Mouse (Mus musculus): ENCODE measurements around the gene Psapl1. TPM values are rescaled to one million over a fixed set of nuclear protein-coding genes. Genes with fewer than 3 reads are reported as not detected.
"Not testable (repeated sequence)": the region's sequence is repeated elsewhere in the genome, so short reads cannot be mapped to it uniquely, and the experiment has no call there.

Psapl1 gene
- polyA plus RNA-seq, 1 experiment = 0.16 TPM

DNA sequence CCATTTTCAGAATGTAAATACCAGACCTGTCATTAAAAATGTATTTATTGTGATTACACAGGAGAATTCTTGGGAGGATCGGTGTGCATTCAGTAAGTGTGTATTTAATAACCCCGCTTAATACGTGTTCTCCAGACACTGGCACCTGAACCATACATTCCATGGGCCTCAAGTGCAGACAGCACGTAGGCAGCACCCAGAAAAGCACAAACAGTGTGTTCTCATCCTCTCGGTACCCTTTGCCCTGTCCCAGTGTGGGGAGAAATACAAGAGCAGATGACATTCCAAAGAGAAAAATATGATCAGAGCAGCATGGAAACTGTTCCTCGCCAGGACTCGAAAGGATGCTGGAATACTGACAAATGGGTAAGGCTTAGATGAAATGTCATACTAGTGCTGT is 22.0 kb downstream of the Psapl1 start:
- H3K4me1 ChIP-seq (ENCODE audit: control insufficient read depth, insufficient read depth, insufficient read length, low read length) = no peaks in the 10 kb centered on the region
- H3K4me3 ChIP-seq (ENCODE audit: low read depth, low read length) = no peak overlapping the region
- WGBS = 82% methylated on average over 7 of the region's 7 CpGs
- no peaks in the 10 kb centered on the region for H3K27me3 ChIP-seq (ENCODE audit: control insufficient read depth, insufficient read depth, low read length)
- peak overlapping the region; percentile 34; the same call in 1 of the 2 replicates for H3K27ac ChIP-seq (ENCODE audit: insufficient read depth, low read depth, low read length)
- no peak for TF ChIP-seq CTCF (IDR thresholded peaks at IDR 0.05; ENCODE audit: extremely low read depth, insufficient read length, insufficient replicate concordance, low read depth, low read length)
- no peaks in the 10 kb centered on the region for H3K36me3 ChIP-seq (ENCODE audit: control insufficient read depth, insufficient read depth, low read length)

DNA sequence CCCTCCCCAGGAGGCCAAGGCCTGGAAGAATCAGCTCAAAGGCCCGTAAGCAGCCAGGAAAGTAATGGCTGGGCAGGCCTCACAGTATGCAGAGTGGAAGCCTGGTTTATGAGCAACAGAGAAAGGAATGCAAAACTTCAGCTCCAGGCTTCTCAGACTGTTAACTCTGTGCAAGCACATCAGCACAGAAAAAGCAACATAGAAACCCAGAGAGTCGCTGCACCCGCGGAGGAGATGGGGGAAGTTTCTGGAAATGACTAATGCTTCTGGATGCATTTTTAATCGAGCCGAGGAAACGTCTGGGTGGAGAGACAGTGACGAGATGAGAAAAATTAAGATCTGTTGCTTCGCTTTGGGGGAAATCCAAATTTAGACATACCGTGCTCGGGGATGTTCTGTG is 22.5 kb downstream of the Psapl1 start:
- TF ChIP-seq CTCF (IDR thresholded peaks at IDR 0.05; ENCODE audit: extremely low read depth, insufficient read length, insufficient replicate concordance, low read depth, low read length) (no peak), POLR2A (IDR thresholded peaks at IDR 0.05; ENCODE audit: low read depth, low read length) (no peak)
- no peaks in the 10 kb centered on the region for H3K27me3 ChIP-seq (ENCODE audit: control insufficient read depth, insufficient read depth, low read length)
- H3K36me3 ChIP-seq (ENCODE audit: control insufficient read depth, insufficient read depth, low read length) = no peaks in the 10 kb centered on the region
- 70% methylated on average over 11 of the region's 11 CpGs for WGBS
- H3K4me1 ChIP-seq (ENCODE audit: control insufficient read depth, insufficient read depth, insufficient read length, low read length) = no peaks in the 10 kb centered on the region
- H3K4me3 ChIP-seq (ENCODE audit: low read depth, low read length) = no peak overlapping the region
- peak overlapping the region; percentile 34; the same call in 1 of the 2 replicates for H3K27ac ChIP-seq (ENCODE audit: insufficient read depth, low read depth, low read length)

DNA sequence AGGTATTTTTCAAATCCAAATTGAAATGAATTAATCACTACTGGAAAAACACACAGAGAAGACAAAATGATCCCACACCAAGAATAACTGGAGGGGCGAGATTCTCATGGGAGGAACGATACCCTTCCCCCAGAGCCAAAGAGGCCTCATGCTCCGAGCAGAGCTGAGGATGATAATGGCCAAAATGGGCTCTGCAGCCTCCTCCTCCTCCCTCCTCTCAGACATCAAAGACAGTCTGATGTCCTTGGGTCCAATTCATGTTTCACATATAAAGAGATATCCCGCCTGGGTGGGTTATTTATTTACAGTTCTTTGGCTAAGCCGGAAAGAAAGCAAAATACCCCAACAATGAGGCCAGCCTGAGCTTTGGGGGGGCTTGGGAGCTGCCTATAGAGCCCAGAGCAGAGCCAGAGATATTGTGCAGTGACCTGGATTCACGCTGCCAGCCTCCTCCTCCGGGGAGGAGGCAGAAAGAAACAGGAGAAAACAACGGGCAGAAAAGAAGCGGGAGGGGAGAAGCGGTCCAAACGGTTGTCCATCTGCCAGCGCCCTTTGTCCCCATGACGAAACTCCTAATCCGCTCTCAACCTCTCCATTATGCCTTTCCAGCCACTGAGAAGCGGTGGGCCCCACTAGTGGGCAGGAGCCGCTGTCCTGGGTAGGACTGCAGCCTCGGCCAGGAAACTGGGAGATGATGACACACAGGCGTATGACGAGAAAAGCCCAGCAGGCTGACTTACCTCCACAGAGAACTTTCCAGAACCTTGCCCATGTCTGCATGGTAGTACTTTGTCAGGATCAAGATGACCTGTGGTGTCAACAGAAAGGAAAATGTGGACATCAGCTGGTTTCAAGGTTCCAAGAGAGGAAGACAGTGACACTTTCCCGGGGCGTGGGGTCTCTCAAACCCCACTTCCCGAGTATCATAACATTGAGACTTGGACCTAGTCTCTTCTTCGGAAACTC is 24.9 kb downstream of the Psapl1 start:
- TF ChIP-seq CTCF (IDR thresholded peaks at IDR 0.05; ENCODE audit: extremely low read depth, insufficient read length, insufficient replicate concordance, low read depth, low read length) (no peak), POLR2A (IDR thresholded peaks at IDR 0.05; ENCODE audit: low read depth, low read length) (no peak)
- no peaks in the 10 kb centered on the region for H3K4me1 ChIP-seq (ENCODE audit: control insufficient read depth, insufficient read depth, insufficient read length, low read length)
- H3K27ac ChIP-seq (ENCODE audit: insufficient read depth, low read depth, low read length) = no peak overlapping the region

DNA sequence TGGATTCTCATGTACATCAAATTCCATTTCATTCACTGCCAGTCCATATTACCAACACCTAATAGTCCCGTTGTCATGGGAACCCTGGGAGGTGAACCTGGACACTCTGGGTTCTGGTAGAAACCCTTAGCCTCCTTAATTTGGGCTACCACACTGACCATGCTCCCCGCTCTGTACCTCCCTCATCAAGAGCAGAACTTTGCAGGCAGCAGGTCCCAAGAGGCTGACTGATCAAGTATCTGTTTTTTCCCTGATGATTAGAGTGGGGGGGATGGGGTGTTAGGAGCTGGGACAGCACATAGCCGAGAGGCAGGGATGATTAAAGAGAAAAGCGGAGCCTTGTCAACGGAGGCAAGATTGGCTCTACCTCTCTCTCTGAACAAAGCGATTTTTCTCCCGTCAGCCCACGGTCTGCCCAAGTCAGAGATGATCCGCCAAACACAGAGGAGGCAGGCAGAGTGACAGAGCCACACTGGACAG is 26.5 kb downstream of the Psapl1 start:
- Histone ChIP-seq H3K36me3 (ENCODE audit: control insufficient read depth, insufficient read depth, low read length) (no peaks in the 10 kb centered on the region), H3K27me3 (ENCODE audit: control insufficient read depth, insufficient read depth, low read length) (no peaks in the 10 kb centered on the region), H3K27ac (ENCODE audit: insufficient read depth, low read depth, low read length) (no peak overlapping the region), H3K4me1 (ENCODE audit: control insufficient read depth, insufficient read depth, insufficient read length, low read length) (no peaks in the 10 kb centered on the region), H3K4me3 (ENCODE audit: low read depth, low read length) (no peak overlapping the region)
- WGBS = 69% methylated on average over 9 of the region's 9 CpGs
- no peak for TF ChIP-seq CTCF (IDR thresholded peaks at IDR 0.05; ENCODE audit: extremely low read depth, insufficient read length, insufficient replicate concordance, low read depth, low read length)
- no peak for TF ChIP-seq POLR2A (IDR thresholded peaks at IDR 0.05; ENCODE audit: low read depth, low read length)

More for the DNA sequence above, 24.9 kb downstream of the Psapl1 start:
- Histone ChIP-seq H3K36me3 (ENCODE audit: control insufficient read depth, insufficient read depth, low read length) (no peaks in the 10 kb centered on the region), H3K4me3 (ENCODE audit: low read depth, low read length) (no peak overlapping the region), H3K27me3 (ENCODE audit: control insufficient read depth, insufficient read depth, low read length) (no peaks in the 10 kb centered on the region)
- 81% methylated on average over 23 of the region's 23 CpGs for WGBS

DNA sequence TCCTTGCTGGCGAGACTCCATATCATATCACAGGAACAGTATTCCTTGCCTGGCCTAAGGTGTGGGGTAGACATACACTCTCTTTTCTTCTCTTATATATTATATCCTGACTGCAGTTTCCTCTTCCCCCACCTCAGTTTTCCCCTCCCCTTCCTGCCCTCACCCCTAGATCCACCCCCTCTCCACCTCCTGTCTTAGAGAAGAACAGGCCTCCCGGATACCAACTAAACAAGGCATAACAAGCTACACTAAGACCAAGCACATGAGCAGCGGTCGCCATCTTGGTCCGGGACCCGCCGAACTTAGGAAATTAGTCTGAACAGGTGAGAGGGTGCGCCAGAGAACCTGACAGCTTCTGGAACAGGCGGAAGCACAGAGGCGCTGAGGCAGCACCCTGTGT is 33.7 kb downstream of the Psapl1 start:
- H3K4me3 ChIP-seq (ENCODE audit: low read depth, low read length); H3K4me1 ChIP-seq (ENCODE audit: control insufficient read depth, insufficient read depth, insufficient read length, low read length); H3K27me3 ChIP-seq (ENCODE audit: control insufficient read depth, insufficient read depth, low read length); H3K27ac ChIP-seq (ENCODE audit: insufficient read depth, low read depth, low read length); H3K36me3 ChIP-seq (ENCODE audit: control insufficient read depth, insufficient read depth, low read length): not testable (repeated sequence)
- 97% methylated on average over 9 of the region's 10 CpGs for WGBS

DNA sequence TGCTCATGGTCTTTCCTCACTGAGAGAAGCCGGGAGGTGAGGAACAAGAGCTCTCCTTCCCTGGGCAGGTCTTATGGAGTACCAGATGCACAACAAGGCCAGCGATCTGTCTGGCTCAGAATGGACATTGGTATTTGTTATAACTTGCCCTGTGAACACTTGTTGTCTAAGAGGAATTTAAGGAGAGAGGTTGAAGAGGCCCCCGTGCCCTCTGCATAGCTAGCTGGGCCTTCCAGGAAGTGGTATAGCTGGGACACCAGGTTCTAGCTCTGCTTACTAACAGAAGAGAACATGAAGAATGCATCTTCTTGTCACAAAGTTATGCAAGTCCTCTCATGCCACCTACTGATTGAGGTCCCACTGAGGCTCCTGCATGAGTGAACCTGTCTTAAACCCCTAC is 44.2 kb downstream of the Psapl1 start:
- H3K36me3 ChIP-seq (ENCODE audit: control insufficient read depth, insufficient read depth, low read length) = no peaks in the 10 kb centered on the region
- TF ChIP-seq POLR2A (IDR thresholded peaks at IDR 0.05; ENCODE audit: low read depth, low read length) = no peak
- no peak for TF ChIP-seq CTCF (IDR thresholded peaks at IDR 0.05; ENCODE audit: extremely low read depth, insufficient read length, insufficient replicate concordance, low read depth, low read length)
- 80% methylated on average over 3 of the region's 3 CpGs for WGBS

DNA sequence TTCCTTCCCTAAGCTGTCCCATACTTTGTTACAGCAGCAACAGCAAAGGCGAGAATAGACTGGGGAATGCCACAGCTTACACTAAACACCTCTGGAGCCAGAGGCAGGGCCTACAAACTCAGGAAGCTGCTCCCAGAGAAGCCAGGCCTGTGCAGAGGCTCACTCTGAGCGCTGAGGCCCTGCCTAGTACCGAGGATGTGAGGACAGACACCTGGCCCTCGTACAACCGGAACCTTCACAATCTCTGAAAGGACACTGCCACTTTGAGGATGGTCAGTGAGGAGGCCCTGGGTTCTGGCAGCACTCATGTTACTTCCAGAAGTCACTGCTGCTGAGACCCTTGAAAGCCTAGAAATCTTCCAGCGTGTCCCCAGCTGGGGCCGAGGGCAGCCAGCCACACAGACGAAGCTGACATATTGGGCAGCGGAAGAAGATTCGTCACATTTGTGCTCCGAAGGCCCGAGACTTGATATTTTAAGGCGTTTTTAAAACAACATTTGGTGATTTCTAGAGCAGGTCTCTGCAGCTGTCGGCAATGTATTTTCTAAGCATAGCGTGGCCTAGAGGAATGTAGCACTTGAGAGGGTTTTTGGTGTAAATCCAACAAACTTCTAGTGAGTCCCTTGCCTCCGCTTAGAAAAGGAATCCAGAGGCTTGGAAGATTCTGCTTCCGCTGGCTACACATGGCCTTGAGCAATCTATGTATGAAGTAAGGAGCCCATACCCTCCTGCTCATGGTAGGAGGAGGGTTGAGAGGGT is 49.1 kb downstream of the Psapl1 start:
- H3K27ac ChIP-seq (ENCODE audit: insufficient read depth, low read depth, low read length) = no peak overlapping the region
- no peaks in the 10 kb centered on the region for H3K36me3 ChIP-seq (ENCODE audit: control insufficient read depth, insufficient read depth, low read length)
- H3K4me3 ChIP-seq (ENCODE audit: low read depth, low read length) = no peak overlapping the region
- no peaks in the 10 kb centered on the region for H3K27me3 ChIP-seq (ENCODE audit: control insufficient read depth, insufficient read depth, low read length)
- H3K4me1 ChIP-seq (ENCODE audit: control insufficient read depth, insufficient read depth, insufficient read length, low read length) = no peaks in the 10 kb centered on the region
- WGBS = 84% methylated on average over 17 of the region's 17 CpGs
- no peak for TF ChIP-seq POLR2A (IDR thresholded peaks at IDR 0.05; ENCODE audit: low read depth, low read length)
- no peak for TF ChIP-seq CTCF (IDR thresholded peaks at IDR 0.05; ENCODE audit: extremely low read depth, insufficient read length, insufficient replicate concordance, low read depth, low read length)

More for the DNA sequence above, 44.2 kb downstream of the Psapl1 start:
- Histone ChIP-seq H3K27me3 (ENCODE audit: control insufficient read depth, insufficient read depth, low read length) (no peaks in the 10 kb centered on the region), H3K4me3 (ENCODE audit: low read depth, low read length) (no peak overlapping the region), H3K4me1 (ENCODE audit: control insufficient read depth, insufficient read depth, insufficient read length, low read length) (no peaks in the 10 kb centered on the region), H3K27ac (ENCODE audit: insufficient read depth, low read depth, low read length) (no peak overlapping the region)

Measured in small intestine, adult 2 months (tissue).